8 mouse cellular contexts compared by ENCODE assay signal in genomic region chr12:76369978-76370830, GRCm38 (mm10). TPM values are rescaled to one million over a fixed set of nuclear protein-coding genes. Genes with fewer than 3 reads are reported as not detected.
DNase-seq lines count a peak whose midpoint lies in the region; ATAC-seq and TF ChIP-seq lines count a peak whose summit lies in the region.

Zbtb1 (plus strand) TSS chr12:76370266.

- no peaks in the 10 kb centered on the region for H3K9me3 ChIP-seq in embryonic facial prominence, embryonic 15.5 days (replicated peaks)
- H3K9me3 ChIP-seq in heart, embryonic 10.5 days = no peaks in the 10 kb centered on the region
- no peaks in the 10 kb centered on the region for H3K9me3 ChIP-seq in kidney, embryonic 15.5 days (replicated peaks)
- H3K9me3 ChIP-seq in liver, embryonic 11.5 days (ENCODE audit: control insufficient read depth, low read length) = no peaks in the 10 kb centered on the region

- H3K4me2 ChIP-seq in embryonic facial prominence, embryonic 15.5 days (replicated peaks) = peak within 1 kb of the TSS; percentile 76
- peak within 1 kb of the TSS; percentile 91 for H3K4me2 ChIP-seq in kidney, embryonic 15.5 days
- peak within 1 kb of the TSS; percentile 82 for H3K4me2 ChIP-seq in liver, embryonic 11.5 days
- H3K4me2 ChIP-seq in myocyte (ENCODE audit: low read depth) = peak within 1 kb of the TSS; percentile 90

- peak within 1 kb of the TSS; percentile 93 for H3K4me3 ChIP-seq in embryonic facial prominence, embryonic 15.5 days (replicated peaks)
- H3K4me3 ChIP-seq in heart, embryonic 10.5 days = peak within 1 kb of the TSS; percentile 98
- peak within 1 kb of the TSS; percentile 97 for H3K4me3 ChIP-seq in kidney, embryonic 15.5 days (replicated peaks)
- peak within 1 kb of the TSS; percentile 91 for H3K4me3 ChIP-seq in liver, embryonic 11.5 days (ENCODE audit: low read depth, low read length)
- H3K4me3 ChIP-seq in myocyte = peak within 1 kb of the TSS; percentile 46

- WGBS in embryonic facial prominence, embryonic 15.5 days = under 1% methylated on average over 89 of the region's 99 CpGs
- WGBS in heart, embryonic 10.5 days = under 1% methylated on average over 90 of the region's 99 CpGs
- under 1% methylated on average over 92 of the region's 99 CpGs for WGBS in kidney, embryonic 15.5 days
- under 1% methylated on average over 91 of the region's 99 CpGs for WGBS in liver, embryonic 11.5 days

- peak within 1 kb of the TSS; percentile 100 for H3K27ac ChIP-seq in embryonic facial prominence, embryonic 15.5 days (replicated peaks)
- H3K27ac ChIP-seq in heart, embryonic 10.5 days = peak within 1 kb of the TSS; percentile 100
- peak within 1 kb of the TSS; percentile 100 for H3K27ac ChIP-seq in kidney, embryonic 15.5 days
- H3K27ac ChIP-seq in liver, embryonic 11.5 days (ENCODE audit: low read depth, low read length) = peak within 1 kb of the TSS; percentile 100

- H3K36me3 ChIP-seq in embryonic facial prominence, embryonic 15.5 days = no peaks in the 10 kb centered on the region
- H3K36me3 ChIP-seq in heart, embryonic 10.5 days = no peaks in the 10 kb centered on the region
- H3K36me3 ChIP-seq in kidney, embryonic 15.5 days = no peaks in the 10 kb centered on the region
- H3K36me3 ChIP-seq in liver, embryonic 11.5 days (ENCODE audit: control insufficient read depth, insufficient read depth, low read length) = no peaks in the 10 kb centered on the region
- H3K36me3 ChIP-seq in myocyte (ENCODE audit: control insufficient read depth, insufficient read depth) = no peaks in the 10 kb centered on the region
- no peaks in the 10 kb centered on the region for H3K36me3 ChIP-seq in splenic B cell, adult 2 months (ENCODE audit: control insufficient read depth, insufficient read depth, low read length, poor library complexity, severe bottlenecking)

- H3K4me1 ChIP-seq in embryonic facial prominence, embryonic 15.5 days = peaks cover 45% of the 10 kb centered on the region
- H3K4me1 ChIP-seq in heart, embryonic 10.5 days = peaks cover 65% of the 10 kb centered on the region
- H3K4me1 ChIP-seq in kidney, embryonic 15.5 days = peaks cover 51% of the 10 kb centered on the region
- H3K4me1 ChIP-seq in liver, embryonic 11.5 days (replicated peaks; ENCODE audit: control insufficient read depth, insufficient read depth, low read length) = peaks cover 50% of the 10 kb centered on the region

- peak; percentile 74 for ATAC-seq in embryonic facial prominence, embryonic 15.5 days (ENCODE audit: insufficient number of reproducible peaks, low FRiP score, low TSS enrichment, low read depth)
- peak; percentile 73 for ATAC-seq in kidney, embryonic 15.5 days (replicated peaks; ENCODE audit: low FRiP score)
- ATAC-seq in liver, embryonic 11.5 days (replicated peaks; ENCODE audit: low FRiP score) = peak; percentile 59

- H3K9ac ChIP-seq in embryonic facial prominence, embryonic 15.5 days = peak within 1 kb of the TSS; percentile 98
- peak within 1 kb of the TSS; percentile 97 for H3K9ac ChIP-seq in kidney, embryonic 15.5 days
- H3K9ac ChIP-seq in liver, embryonic 11.5 days (ENCODE audit: low read depth, low read length) = peak within 1 kb of the TSS; percentile 99

- peak; percentile 84 for DNase-seq in 416B (ENCODE audit: low read depth)
- peak; percentile 55 to 67 for DNase-seq in adrenal gland, postnatal 4 days (ENCODE audit: low spot score in 2 of 2)
- peak; percentile 93 for DNase-seq in heart, embryonic 10.5 days (ENCODE audit: low spot score)
- DNase-seq in liver, embryonic 11.5 days (ENCODE audit: low spot score) = peak; percentile 88
- peak; percentile 86 for DNase-seq in splenic B cell, adult 2 months (ENCODE audit: low read depth, low spot score)

- no peaks in the 10 kb centered on the region for H3K27me3 ChIP-seq in embryonic facial prominence, embryonic 15.5 days
- no peaks in the 10 kb centered on the region for H3K27me3 ChIP-seq in heart, embryonic 10.5 days (ENCODE audit: insufficient read depth, poor library complexity, severe bottlenecking)
- no peaks in the 10 kb centered on the region for H3K27me3 ChIP-seq in kidney, embryonic 15.5 days
- H3K27me3 ChIP-seq in liver, embryonic 11.5 days (replicated peaks; ENCODE audit: control insufficient read depth, insufficient read depth, low read length) = no peaks in the 10 kb centered on the region
- no peaks in the 10 kb centered on the region for H3K27me3 ChIP-seq in myocyte (ENCODE audit: control insufficient read depth, insufficient read depth, insufficient read length)
- H3K27me3 ChIP-seq in splenic B cell, adult 2 months (ENCODE audit: control insufficient read depth, insufficient read depth, low read length, poor library complexity, severe bottlenecking) = no peaks in the 10 kb centered on the region

- H3ac ChIP-seq in myocyte (ENCODE audit: control insufficient read depth, insufficient read length) = peak within 1 kb of the TSS; percentile 86

- peak; percentile 88 for TF ChIP-seq POLR2A in myocyte (IDR thresholded peaks at IDR 0.05; ENCODE audit: insufficient read length, low read depth)

- peaks cover 71% of the 10 kb centered on the region for H3K79me2 ChIP-seq in myocyte (ENCODE audit: control insufficient read depth, insufficient read depth)

TF ChIP-seq in myocyte, 11 proteins besides CTCF, POLR2A, EP300 and RAD21:
- TF ChIP-seq USF1 (IDR thresholded peaks at IDR 0.05; ENCODE audit: low read depth) (no peak), POLR2AphosphoS2 (IDR thresholded peaks at IDR 0.05; ENCODE audit: insufficient read length, low read depth) (peak; percentile 80), MAX (IDR thresholded peaks at IDR 0.05; ENCODE audit: low read depth) (no peak), MYOG (IDR thresholded peaks at IDR 0.05; ENCODE audit: control insufficient read depth in 1 of 3, insufficient read depth in 1 of 3, insufficient read length in 2 of 3, low read depth in 2 of 3) (peak in 2 of 3 experiments; percentile 2 to 3), E2F4 (IDR thresholded peaks at IDR 0.05; ENCODE audit: insufficient read depth) (no peak), MYOD1 (IDR thresholded peaks at IDR 0.05; ENCODE audit: control insufficient read depth in 1 of 3, insufficient read length in 2 of 3, low read depth in 2 of 3) (peak in 1 of 3 experiments; percentile 30)

RNA-seq across cellular contexts. Expression of gene Zbtb1, which starts in this region (rescaled TPM):
- total RNA-seq in adrenal gland, postnatal 4 days (2021) = 1 to 10 TPM; 8.9 to 9.4 TPM
- 9.4 and 9.8 TPM in 2 replicates for polyA plus RNA-seq in embryonic facial prominence, embryonic 15.5 days (2015; fragmentation: Nextera tagmentation; extraction: Ambion mirVana)
- 8.9 and 10.2 TPM in 2 replicates for polyA plus RNA-seq in heart, embryonic 10.5 days (2016; fragmentation: Nextera tagmentation; extraction: Ambion mirVana)
- polyA plus RNA-seq in kidney, embryonic 15.5 days (2015; fragmentation: Nextera tagmentation; extraction: Ambion mirVana) = 10.3 and 10.8 TPM in 2 replicates
- polyA plus RNA-seq in liver, embryonic 11.5 days (2014; fragmentation: Nextera tagmentation; extraction: Ambion mirVana) = 9.4 and 11.1 TPM in 2 replicates
- 1.7 TPM for polyA plus RNA-seq in myocyte (2012; fragmentation: generic; extraction: Trizol)

Comparison
In these comparisons a context has a peak if more than half of its experiments do, and no peak if none do; other contexts are left out.
1. Peak in every context shown above with its lines: DNase-seq, ATAC-seq, H3K4me3 ChIP-seq and H3K27ac ChIP-seq.
2. H3K4me3 ChIP-seq: peak in every context shown above with its lines; median percentile 98 in heart, embryonic 10.5 days; 97 in kidney, embryonic 15.5 days; 93 in embryonic facial prominence, embryonic 15.5 days; 91 in liver, embryonic 11.5 days; 46 in myocyte.